Mouse (Mus musculus): ENCODE data around the gene Actb. TPM values are rescaled to one million over a fixed set of nuclear protein-coding genes. Genes with fewer than 3 reads are reported as not detected.

Actb gene
- polyA plus RNA-seq, 1 experiment from 2014 or later = 16,375 TPM

DNA sequence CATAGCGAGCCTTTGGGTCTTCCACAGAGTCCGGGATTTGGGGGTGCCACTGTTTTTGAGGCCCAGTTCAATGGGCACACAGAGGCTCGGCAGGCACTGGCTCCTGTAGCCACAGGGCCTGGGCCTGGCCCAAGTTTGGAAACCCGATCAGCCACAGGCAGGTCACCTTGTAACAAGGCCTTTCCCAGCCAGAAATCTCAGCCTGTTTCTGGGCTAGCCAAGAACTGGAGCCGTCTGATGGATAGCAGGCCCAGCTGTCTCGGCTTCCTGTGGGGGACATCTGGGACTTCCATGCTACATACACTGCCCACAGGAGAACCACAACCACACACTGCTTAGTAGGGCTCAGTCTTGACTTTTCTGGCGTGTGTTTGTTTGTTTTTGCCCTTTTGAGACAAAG is 10.0 kb upstream of the Actb start:
- Histone ChIP-seq H3K4me3 (replicated peaks; ENCODE audit: low read depth, low read length) (no peak overlapping the region), H3K27ac (replicated peaks; ENCODE audit: low read depth, low read length) (no peak overlapping the region), H3K4me1 (ENCODE audit: control insufficient read depth, insufficient read depth, low read length) (no peaks in the 10 kb centered on the region), H3K4me2 (ENCODE audit: low read length) (no peak overlapping the region), H3K9me3 (ENCODE audit: control insufficient read depth, low read length) (no peaks in the 10 kb centered on the region), H3K36me3 (ENCODE audit: control insufficient read depth, insufficient read depth, low read length) (no peaks in the 10 kb centered on the region), H3K9ac (replicated peaks; ENCODE audit: low read length) (no peak overlapping the region), H3K27me3 (ENCODE audit: control insufficient read depth, insufficient read depth, low read length) (no peaks in the 10 kb centered on the region)
- WGBS = 90% methylated on average over 7 of the region's 7 CpGs
- no peak for ATAC-seq (ENCODE audit: low FRiP score, low TSS enrichment)
- no peak for DNase-seq

DNA sequence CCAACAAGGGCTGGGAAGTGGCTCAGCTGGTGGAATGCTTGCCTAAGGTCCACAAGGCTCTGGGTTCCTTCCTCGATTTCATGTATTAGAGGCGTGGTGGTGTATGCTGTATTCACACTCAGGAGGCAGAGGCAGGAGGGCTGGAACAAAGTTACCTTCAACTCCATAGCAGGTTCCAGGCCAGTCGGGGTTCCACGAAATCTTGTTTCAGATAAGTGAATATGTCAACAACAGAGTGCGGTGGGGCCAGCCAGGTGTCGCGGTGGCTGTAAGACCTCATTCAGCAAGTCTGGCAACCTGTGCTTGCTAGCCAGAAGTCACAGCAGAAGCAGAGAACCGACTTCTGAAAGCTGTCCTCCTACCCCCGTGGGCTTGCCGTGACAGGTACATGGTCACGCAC is 8.7 kb upstream of the Actb start:
- no peaks in the 10 kb centered on the region for H3K27me3 ChIP-seq (ENCODE audit: control insufficient read depth, insufficient read depth, low read length)
- ATAC-seq (ENCODE audit: low FRiP score, low TSS enrichment) (no peak), DNase-seq (no peak)
- no peaks in the 10 kb centered on the region for H3K36me3 ChIP-seq (ENCODE audit: control insufficient read depth, insufficient read depth, low read length)
- no peak overlapping the region for H3K4me2 ChIP-seq (ENCODE audit: low read length)
- H3K27ac ChIP-seq (replicated peaks; ENCODE audit: low read depth, low read length) = no peak overlapping the region
- no peaks in the 10 kb centered on the region for H3K4me1 ChIP-seq (ENCODE audit: control insufficient read depth, insufficient read depth, low read length)
- H3K4me3 ChIP-seq (replicated peaks; ENCODE audit: low read depth, low read length) = no peak overlapping the region
- 94% methylated on average over 11 of the region's 11 CpGs for WGBS
- no peak overlapping the region for H3K9ac ChIP-seq (replicated peaks; ENCODE audit: low read length)
- no peaks in the 10 kb centered on the region for H3K9me3 ChIP-seq (ENCODE audit: control insufficient read depth, low read length)

DNA sequence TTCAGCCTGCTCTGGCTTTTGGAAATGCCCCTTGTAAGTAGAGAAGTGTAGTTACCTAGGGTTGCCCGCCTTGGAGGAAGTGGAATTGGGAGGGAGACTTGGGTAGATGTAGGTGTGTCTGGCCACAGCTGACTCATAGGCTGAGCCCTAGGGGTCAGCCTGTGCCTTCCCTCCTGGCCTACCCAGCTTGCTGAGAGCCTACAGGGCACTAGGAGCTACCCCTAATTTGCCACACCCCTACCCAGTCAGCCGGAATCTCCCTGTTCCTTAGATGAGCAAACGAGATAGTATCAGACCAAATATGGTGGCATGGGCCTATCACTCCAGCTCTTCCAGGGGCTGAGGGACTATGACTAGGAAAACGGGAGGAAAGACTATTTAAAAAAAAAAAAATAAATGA is 6.2 kb upstream of the Actb start:
- H3K4me2 ChIP-seq (ENCODE audit: low read length) = no peak overlapping the region
- H3K36me3 ChIP-seq (ENCODE audit: control insufficient read depth, insufficient read depth, low read length) = no peaks in the 10 kb centered on the region
- ATAC-seq (ENCODE audit: low FRiP score, low TSS enrichment) (no peak), DNase-seq (no peak)
- WGBS = 87% methylated on average over 4 of the region's 4 CpGs
- H3K27ac ChIP-seq (replicated peaks; ENCODE audit: low read depth, low read length) = no peak overlapping the region
- H3K9ac ChIP-seq (replicated peaks; ENCODE audit: low read length) = no peak overlapping the region
- H3K9me3 ChIP-seq (ENCODE audit: control insufficient read depth, low read length) = no peaks in the 10 kb centered on the region
- no peak overlapping the region for H3K4me3 ChIP-seq (replicated peaks; ENCODE audit: low read depth, low read length)
- H3K4me1 ChIP-seq (ENCODE audit: control insufficient read depth, insufficient read depth, low read length) = peaks cover 2% of the 10 kb centered on the region
- no peaks in the 10 kb centered on the region for H3K27me3 ChIP-seq (ENCODE audit: control insufficient read depth, insufficient read depth, low read length)

DNA sequence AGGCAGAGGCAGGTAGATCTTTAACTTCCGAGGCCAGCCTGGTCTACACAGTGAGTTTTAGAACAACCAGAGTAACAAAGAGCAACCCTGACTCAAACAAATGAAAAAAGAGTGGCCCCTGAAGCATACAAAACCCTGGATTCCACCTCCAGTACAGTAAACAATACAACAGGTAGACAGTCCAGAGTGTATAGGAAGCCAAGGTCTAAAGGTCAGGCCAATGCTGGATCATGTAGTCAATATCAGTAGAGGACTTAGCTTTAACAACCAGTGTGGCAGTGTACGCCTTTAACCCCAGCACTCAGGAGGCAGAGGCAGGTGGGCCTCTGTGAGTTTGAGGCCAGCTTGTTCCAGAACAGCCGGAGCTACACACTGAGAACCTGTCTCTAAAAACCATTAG is 5.8 kb upstream of the Actb start:
- ATAC-seq (ENCODE audit: low FRiP score, low TSS enrichment) = no peak
- 94% methylated on average over 3 of the region's 3 CpGs for WGBS
- Histone ChIP-seq H3K9ac (replicated peaks; ENCODE audit: low read length) (no peak overlapping the region), H3K4me2 (ENCODE audit: low read length) (no peak overlapping the region), H3K27me3 (ENCODE audit: control insufficient read depth, insufficient read depth, low read length) (no peaks in the 10 kb centered on the region), H3K4me1 (ENCODE audit: control insufficient read depth, insufficient read depth, low read length) (peaks cover 6% of the 10 kb centered on the region), H3K27ac (replicated peaks; ENCODE audit: low read depth, low read length) (no peak overlapping the region), H3K9me3 (ENCODE audit: control insufficient read depth, low read length) (no peaks in the 10 kb centered on the region), H3K36me3 (ENCODE audit: control insufficient read depth, insufficient read depth, low read length) (no peaks in the 10 kb centered on the region), H3K4me3 (replicated peaks; ENCODE audit: low read depth, low read length) (no peak overlapping the region)
- DNase-seq = no peak

DNA sequence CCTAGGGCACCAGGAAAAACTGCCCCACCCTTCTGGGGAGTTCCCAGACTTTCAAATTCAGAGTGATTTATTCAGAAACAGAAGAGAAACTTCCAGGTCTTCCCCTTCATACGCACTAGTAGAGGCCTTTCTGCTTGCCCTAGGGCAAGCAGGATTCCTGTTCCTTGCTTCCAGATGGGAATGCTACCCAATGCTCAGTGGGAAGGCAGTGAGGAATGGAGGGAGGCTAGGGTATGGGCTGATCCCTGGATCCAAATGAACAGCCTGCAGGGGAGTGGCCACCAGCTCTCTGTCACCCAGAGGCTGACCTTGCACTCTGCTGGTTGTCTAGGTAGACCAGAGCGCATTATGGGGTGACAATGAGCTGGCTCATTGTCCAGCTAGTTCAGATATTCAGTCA is 5.1 kb upstream of the Actb start:
- no peak overlapping the region for H3K4me3 ChIP-seq (replicated peaks; ENCODE audit: low read depth, low read length)
- DNase-seq = no peak
- no peaks in the 10 kb centered on the region for H3K36me3 ChIP-seq (ENCODE audit: control insufficient read depth, insufficient read depth, low read length)
- 91% methylated on average over 2 of the region's 2 CpGs for WGBS
- H3K4me2 ChIP-seq (ENCODE audit: low read length) = no peak overlapping the region
- no peak for ATAC-seq (ENCODE audit: low FRiP score, low TSS enrichment)
- peaks cover 11% of the 10 kb centered on the region for H3K4me1 ChIP-seq (ENCODE audit: control insufficient read depth, insufficient read depth, low read length)
- no peak overlapping the region for H3K9ac ChIP-seq (replicated peaks; ENCODE audit: low read length)
- no peaks in the 10 kb centered on the region for H3K27me3 ChIP-seq (ENCODE audit: control insufficient read depth, insufficient read depth, low read length)
- H3K27ac ChIP-seq (replicated peaks; ENCODE audit: low read depth, low read length) = no peak overlapping the region
- H3K9me3 ChIP-seq (ENCODE audit: control insufficient read depth, low read length) = no peaks in the 10 kb centered on the region

DNA sequence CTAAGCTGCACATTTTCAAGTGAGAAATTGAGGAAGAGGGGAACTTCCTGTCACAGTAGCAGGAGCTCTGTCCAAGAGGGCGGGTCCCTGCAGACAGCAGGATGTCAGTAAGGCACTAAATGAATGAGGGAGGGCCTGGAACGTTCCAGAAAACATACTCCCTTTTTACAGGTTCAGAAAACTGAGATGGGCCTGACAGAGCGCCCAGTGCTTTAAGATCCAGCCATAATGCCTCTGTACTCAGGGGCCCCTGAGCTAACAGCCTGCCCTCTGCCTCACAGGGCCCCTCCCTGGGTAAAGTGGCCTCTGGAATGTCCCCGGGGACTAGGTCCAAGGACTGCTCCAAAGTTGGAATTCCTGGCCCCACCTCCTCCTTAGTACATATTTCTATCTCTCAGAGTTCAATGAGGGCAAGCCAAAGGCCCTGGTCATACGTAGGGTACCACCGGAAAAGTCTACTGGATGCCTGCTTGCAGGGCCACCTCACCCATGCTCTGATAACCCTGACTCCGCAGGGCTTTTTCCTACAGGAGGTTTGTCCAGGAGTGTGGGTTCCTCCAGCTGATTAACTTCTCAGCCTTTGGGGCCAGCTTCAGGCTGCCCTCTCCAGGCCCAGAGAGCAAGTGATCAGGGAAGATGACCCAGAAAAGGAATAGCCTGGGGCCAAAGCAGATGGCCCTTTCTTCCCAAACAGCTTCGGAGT is 3.2 kb upstream of the Actb start:
- H3K4me2 ChIP-seq (ENCODE audit: low read length) = no peak overlapping the region

DNA sequence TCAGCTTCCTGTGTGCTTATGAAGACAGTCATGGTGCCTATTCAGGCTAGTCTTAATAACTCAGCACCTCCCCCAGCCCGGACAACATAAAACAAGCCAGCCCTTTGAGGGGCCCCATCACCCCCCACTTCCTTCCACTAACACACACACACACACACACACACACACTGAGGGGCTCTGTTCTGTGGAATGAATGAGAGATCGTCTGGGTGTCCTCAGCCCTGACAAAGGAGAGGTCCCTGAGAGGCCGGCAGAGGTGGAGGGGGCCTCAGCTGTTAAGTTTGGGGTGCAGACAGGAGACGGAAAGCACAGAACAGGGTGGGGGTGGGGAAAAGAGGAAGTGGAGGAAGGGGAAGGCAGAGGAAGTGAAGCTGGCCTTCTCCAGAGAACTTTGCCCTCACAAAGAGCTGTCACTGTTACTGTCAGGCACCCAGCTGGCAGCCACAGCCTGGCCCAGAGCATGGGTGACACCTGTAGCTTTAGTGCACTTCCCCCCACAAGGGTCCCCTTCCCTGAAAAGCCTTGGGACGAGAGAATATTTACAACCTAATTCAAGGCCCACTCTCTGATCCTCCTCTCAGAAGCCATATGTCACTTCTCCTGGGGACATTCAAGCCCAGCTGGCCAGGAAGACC is 2.5 kb upstream of the Actb start:
- Histone ChIP-seq H3K36me3 (ENCODE audit: control insufficient read depth, insufficient read depth, low read length) (peaks cover 16% of the 10 kb centered on the region), H3K27ac (replicated peaks; ENCODE audit: low read depth, low read length) (no peak overlapping the region), H3K4me2 (ENCODE audit: low read length) (no peak overlapping the region), H3K9me3 (ENCODE audit: control insufficient read depth, low read length) (no peaks in the 10 kb centered on the region), H3K9ac (replicated peaks; ENCODE audit: low read length) (no peak overlapping the region; the same call in 1 of the 2 replicates), H3K4me3 (replicated peaks; ENCODE audit: low read depth, low read length) (no peak overlapping the region), H3K4me1 (ENCODE audit: control insufficient read depth, insufficient read depth, low read length) (peaks cover 21% of the 10 kb centered on the region), H3K27me3 (ENCODE audit: control insufficient read depth, insufficient read depth, low read length) (no peaks in the 10 kb centered on the region)
- no peak for DNase-seq
- ATAC-seq (ENCODE audit: low FRiP score, low TSS enrichment) = no peak
- 41% methylated on average over 5 of the region's 5 CpGs for WGBS

More for the DNA sequence above, 3.2 kb upstream of the Actb start:
- Histone ChIP-seq H3K9ac (replicated peaks; ENCODE audit: low read length) (no peak overlapping the region; the same call in 1 of the 2 replicates), H3K4me3 (replicated peaks; ENCODE audit: low read depth, low read length) (no peak overlapping the region), H3K4me1 (ENCODE audit: control insufficient read depth, insufficient read depth, low read length) (peaks cover 14% of the 10 kb centered on the region), H3K27me3 (ENCODE audit: control insufficient read depth, insufficient read depth, low read length) (no peaks in the 10 kb centered on the region), H3K9me3 (ENCODE audit: control insufficient read depth, low read length) (no peaks in the 10 kb centered on the region), H3K27ac (replicated peaks; ENCODE audit: low read depth, low read length) (0 out of 2 replicates have a peak overlapping the region, but pooled peaks have one; percentile 26), H3K36me3 (ENCODE audit: control insufficient read depth, insufficient read depth, low read length) (peaks cover 9% of the 10 kb centered on the region)
- DNase-seq (no peak), ATAC-seq (ENCODE audit: low FRiP score, low TSS enrichment) (no peak)
- WGBS = 68% methylated on average over 8 of the region's 8 CpGs

DNA sequence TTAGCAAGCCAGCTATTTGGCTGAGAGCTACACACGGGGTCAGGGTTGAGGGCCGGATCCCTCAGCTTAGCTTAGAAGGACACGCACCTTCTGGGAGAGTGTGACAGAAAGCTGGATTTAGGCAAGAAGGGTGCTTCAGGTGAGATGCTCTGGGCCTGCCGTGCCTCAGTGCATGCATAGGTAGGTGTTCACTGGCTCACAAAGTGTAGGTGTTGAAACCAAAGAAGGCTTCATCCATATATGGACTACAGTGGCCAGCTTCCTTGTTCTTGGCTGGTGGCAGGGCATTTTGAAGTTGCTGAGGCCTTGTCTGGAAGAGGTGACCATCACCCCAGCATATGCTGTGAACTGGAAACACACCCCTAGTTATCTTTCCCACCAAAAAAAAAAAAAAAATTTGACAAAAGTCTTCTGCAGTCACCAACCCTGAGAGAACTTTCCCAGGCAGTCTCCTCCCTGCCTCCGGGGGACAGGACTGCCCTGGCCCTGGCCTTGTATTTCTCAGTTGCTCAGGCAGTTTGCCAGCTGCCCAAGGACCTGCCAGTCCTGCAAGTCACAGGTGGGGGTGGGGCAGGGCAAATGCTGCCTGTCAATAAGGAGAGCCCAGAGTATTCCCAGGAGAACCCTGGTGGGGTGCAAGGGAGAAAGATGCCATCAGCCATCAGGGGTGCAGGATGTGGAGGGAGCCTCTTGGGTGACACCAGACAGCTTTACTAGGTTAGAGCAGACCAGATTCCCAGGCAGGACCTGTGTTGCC is 1.4 kb upstream of the Actb start:
- peak overlapping the region; percentile 67 for H3K4me2 ChIP-seq (ENCODE audit: low read length)
- no peak for DNase-seq
- H3K27me3 ChIP-seq (ENCODE audit: control insufficient read depth, insufficient read depth, low read length) = no peaks in the 10 kb centered on the region
- H3K9me3 ChIP-seq (ENCODE audit: control insufficient read depth, low read length) = no peaks in the 10 kb centered on the region
- peaks cover 25% of the 10 kb centered on the region for H3K36me3 ChIP-seq (ENCODE audit: control insufficient read depth, insufficient read depth, low read length)
- ATAC-seq (ENCODE audit: low FRiP score, low TSS enrichment) = no peak
- no peak overlapping the region; the same call in 1 of the 2 replicates for H3K4me3 ChIP-seq (replicated peaks; ENCODE audit: low read depth, low read length)
- peak overlapping the region; percentile 100 for H3K27ac ChIP-seq (replicated peaks; ENCODE audit: low read depth, low read length)
- H3K4me1 ChIP-seq (ENCODE audit: control insufficient read depth, insufficient read depth, low read length) = peaks cover 29% of the 10 kb centered on the region
- 80% methylated on average over 5 of the region's 5 CpGs for WGBS
- H3K9ac ChIP-seq (replicated peaks; ENCODE audit: low read length) = peak overlapping the region; percentile 100
